Mouse (Mus musculus): ENCODE measurements around the gene Anapc11.

Anapc11 gene

DNA sequence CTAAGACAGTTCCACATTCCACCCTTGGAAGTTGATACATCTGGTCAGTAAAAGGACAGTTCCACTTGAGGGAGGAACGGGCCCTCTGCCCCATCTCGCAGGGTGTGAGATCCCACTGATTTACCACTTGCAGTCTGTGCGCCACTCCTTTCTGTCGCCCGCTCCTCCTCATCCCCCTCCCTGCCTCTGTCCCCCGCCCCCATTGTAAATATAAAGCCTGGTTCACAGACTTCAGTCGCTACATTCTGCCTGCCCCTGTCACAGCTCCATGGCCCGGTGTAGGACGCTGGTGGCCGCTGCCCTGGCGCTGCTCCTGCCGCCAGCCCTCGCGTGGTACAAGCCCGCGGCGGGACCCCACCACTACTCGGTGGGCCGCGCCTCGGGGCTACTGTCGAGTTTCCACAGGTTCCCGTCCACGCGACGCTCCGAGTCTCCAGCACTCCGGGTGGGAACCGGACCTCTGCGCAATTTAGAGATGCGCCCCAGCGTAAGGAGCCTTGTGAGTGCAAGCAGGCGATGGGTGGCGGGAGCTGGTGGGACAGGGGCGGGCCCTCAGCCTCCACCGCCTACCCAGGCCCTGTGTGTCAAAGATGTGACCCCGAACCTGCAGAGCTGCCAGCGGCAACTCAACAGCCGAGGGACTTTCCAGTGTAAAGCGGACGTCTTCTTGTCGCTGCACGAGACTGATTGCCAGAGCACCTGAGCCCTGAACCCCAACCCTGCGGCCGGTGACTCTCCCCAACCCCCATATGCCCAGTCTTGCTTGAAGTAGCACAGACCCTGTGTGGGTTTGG lies 10.2 kb downstream of the Anapc11 start, which contains the start of gene Npb:
Gene Npb, plus strand, starts transcription at position 237 of the 794 bp plus-strand sequence.
- no peak for DNase-seq

DNA sequence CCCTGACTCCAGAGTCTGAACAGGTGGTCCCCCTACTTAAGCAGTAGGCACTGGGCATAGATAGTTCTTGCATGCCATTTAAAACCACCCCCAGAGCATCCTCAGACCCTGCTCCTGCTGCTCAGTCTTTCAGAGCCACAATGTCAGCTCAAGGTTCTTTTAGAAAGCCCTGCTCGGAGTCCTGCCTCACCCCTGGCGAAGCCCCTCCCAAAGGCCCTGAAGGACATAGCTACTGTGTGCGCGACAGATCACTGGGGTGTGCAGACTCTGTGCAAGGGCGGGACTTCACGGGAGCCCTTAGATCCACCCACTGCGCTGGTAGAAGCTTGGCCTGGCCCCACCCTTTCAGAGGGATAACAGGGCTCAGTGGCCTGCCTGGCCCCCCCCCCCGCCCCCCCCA lies 11.0 kb downstream of the Anapc11 start:
- DNase-seq, result peak; percentile 75

DNA sequence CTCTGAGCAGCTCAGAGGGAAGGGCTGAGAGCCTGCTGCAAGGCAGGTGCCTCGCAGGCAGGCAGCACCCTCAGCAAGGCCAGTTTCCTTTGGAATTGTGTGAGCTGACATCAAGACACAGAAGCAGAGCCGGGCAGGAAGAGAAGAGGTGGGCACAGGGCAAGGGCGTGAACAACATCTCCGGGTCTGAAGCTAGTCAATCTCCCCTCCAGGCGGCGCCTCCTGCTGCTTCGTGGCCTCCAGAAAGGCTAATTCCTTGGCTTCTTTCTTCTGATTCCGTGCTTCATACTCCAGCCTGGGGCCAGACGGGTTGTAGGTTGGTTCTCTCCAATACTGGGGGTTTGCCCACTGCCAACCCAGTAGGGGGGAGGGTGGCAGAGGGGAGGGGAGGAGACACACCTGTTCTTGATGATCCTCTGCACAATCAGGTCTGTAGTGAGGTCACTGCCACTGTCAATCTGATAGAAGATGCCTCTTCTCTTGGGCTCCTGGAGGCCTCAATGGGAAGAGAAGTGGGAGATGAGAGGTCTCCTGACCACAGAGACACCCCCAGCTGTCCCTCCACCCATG lies 12.3 kb downstream of the Anapc11 start:
- no peak for DNase-seq

DNA sequence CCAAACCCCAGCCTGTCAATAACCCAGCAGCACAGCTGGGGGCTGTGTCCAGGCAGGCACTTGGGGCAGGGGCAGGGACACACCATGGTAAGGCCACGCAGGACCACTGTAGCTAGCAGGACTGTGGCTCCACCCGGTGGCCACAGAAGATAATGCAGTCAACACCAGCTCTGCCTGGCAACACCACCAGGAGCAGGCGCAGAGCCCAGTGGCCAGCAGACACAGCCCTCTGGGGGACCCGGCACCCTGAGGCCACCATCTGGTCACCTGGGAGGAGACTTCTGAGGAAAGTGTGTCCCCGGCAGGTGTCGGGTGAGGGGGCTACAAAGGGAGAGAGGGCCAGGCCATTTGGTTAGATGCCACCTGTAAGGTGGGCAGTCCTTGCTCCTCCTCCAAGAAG lies 14.5 kb downstream of the Anapc11 start:
- peak; percentile 75 for DNase-seq

DNA sequence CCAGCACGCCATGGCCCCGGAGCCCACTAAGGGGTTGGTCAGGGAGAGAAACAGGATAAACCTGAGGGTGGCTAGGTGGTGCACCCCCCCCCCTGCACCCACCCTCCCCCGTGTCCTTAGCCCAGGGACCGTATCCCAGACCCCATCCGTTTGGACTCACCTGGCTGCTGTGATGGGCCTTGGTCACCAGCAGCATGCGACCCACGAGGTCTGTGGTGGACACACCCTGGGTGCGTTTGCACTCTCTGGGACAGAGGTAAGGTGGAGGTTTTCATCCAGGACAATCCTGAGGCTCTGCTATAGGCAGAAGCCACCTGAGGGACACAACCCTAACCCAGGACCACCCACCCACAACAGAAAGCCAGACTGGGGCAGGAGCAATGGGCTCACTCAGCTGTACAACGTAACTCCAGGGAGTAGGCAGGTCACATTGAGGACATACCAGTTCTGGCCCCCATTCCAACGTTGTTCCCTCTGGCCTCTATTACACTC lies 15.3 kb downstream of the Anapc11 start:
- DNase-seq, result no peak

DNA sequence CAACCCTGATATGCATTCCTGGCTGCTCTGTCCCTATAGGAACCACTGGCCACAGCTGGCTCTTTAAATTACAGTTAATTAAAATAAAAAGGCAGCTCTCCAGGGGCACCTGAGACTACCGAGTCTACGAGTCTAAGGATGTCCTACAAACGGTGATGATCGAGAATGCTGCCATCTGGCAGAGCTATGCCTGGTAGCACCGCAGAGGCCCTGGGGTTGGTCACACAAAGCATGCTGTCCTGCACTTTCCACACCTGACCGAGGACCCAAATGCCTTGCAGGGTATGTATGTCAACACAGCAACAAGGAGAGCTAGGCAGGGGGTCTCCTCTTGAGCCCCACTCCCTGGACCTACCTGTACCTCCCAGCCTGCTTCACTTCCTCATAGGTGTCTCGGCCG lies 15.8 kb downstream of the Anapc11 start:
- no peak for DNase-seq

DNA sequence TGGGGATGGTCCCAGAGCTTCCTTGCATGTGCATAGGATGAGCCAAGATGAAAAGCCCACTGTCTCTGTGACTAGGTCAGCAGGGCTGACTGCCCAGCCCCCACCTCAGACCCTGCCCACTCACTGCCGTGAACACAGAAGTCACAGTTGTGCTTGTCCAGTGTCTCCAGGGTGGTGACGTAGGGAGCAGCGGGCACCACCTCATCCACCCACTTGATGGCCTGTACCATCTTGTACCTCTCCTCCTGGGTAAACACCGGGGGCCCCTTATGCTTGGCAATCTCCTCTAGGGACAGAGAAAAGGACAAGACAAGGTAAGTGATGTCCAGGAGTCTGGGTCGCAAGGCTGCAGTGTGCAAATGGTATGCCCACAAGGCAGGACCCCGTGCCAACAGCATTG lies 16.9 kb downstream of the Anapc11 start:
- DNase-seq, result no peak

DNA sequence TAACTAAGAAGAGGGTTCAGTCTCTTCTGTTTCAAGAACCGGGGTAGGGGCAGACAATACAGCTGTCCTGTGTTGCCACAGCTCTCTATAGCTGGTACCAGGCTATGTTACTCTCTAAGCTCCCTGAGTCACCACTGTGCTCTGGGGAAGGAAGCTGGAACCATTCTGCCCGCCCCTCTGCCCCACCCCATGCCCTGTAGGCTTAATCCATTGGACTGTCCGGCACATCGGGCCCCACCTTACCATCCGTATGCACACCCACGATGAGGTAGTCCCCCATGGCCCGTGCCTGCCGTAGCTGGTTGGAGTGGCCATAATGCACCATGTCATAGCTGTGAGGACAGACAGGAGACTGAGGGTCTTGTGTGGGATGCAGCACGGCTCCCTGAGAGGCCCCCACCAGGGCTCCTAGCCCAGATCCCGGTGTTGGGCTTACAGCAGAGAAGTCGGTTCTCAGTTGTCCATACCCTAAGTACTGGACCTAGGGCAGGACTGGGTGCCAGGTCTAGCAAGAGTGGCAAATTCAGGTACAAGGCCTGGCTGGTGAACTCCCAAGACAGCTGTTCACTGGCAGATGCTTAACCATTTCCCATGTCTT lies 17.5 kb downstream of the Anapc11 start:
- DNase-seq, result no peak

DNA sequence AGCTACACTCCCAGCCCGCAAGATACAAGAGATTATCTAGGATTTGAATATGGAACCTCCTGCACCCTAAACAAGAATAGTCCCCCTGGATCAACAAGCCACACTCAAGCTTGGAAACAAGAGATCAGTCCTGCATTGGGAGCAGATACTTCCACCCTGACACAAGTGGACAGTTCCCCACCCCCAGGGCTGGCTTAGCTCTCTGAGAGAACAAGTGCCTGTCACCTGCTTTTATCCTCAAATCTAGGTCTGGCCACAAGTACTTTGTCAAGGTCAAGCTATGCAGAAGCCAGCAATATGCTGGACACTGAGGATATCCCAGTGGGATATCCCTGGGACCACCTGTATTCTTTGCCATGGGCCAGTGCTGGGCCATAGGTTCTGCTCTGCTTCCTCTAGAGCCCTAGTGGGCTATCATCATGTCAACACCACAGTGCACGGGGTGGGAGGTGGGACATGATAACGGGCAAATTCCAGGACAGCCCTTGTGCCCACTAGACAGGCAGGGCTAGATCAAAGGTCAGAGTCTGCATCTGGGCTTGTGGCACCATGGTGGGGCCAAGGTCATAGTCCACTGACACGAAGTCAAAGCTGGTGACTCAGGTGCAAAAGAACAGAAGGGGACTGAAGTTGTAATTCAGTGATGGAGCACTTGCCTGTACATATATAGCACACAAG lies 18.5 kb downstream of the Anapc11 start:
- peak; percentile 82 for DNase-seq

DNA sequence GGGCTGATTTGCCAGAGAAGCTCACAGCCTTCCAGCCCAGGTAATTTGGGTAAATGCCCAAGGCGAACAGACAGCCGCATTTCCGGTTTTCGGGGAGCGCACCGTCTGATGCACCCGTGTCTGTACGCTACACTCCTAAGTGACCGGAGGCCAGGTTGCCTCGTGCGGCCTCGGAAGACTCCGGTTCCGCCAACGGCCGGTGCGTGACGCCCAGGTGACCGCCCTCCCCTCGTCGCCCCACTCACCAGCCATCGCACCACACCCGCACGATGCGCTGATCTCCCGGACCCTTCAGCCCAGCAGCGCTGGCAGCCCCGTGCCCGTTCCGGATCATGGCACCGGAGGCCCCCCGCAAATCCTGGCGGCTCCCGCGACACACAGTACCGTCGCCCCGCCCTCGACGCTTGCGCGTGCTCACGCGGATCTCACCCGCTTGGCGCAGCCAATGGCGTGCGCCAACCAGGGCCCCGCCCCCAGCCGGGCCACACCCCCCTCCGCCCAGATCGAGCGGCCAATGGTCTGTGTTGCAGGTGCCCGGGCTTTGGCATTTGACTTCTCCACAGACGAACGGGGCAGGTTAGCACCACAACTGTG lies 19.4 kb downstream of the Anapc11 start, which contains the start of gene Pcyt2:
Gene Pcyt2, minus strand, starts transcription at position 418 of the 594 bp plus-strand sequence.
- DNase-seq, result peak; percentile 96

DNA sequence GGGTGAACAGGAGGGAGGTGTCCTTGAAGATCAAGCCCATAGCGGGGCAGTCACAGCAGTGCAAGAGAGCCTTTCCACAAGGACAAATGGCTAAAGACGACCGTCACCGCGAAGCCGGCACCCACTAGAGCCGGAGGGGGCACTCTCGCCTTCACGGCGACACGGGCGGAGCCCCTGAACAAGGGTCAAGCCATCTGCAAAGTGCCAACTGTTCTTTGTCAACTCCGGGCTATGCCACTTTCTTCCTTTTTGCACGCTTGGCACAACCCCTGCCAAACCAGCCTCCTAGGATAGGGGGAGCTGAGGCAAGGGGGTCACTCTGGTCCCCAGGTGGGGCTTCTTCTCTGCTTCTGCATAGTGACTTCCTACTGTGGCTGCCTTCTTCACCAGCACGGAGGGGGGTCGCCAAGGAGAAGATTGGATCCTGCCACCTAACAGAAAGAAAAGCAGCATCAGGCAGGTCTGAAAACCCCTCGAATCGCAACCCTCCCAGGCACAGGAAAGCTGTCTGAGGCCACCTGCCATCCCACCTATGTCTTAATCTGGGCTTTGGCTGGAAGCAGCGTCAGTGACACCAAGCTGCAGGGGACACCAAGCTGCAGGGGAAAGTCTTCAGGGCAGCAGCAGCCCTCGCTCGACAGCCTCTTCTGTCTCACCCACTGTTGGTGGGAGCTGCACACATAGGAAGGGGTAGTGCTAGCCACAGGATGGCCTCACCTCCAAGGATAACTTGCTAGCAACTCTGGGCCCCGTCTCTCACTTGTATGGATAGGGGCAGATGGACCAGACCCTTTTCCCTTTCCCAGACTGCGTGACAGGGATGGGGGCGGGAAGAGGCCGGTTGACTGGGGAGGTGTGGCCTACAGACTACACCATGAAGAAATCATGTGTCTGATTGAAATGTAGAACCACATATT lies 20.7 kb downstream of the Anapc11 start:
- DNase-seq, result no peak

DNA sequence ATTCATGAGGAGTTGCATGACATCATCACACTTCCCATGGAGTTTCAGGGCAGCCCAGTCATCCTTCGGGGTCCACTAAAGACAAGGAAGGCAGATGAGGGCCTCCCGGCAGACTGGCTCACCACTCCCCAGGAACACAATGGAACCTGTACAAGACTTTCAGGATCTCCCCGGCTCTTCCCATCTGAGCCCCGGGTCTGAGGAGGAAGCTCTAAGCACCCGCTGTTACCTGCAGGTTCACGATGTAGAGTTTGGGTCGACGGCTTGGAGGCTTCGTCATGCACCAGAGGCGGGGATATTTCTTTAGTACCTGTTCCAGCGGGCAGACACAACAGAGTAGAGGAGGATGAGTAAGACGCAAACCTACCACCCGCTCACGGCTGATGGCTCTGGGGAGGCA lies 22.0 kb downstream of the Anapc11 start:
- no peak for DNase-seq

DNA sequence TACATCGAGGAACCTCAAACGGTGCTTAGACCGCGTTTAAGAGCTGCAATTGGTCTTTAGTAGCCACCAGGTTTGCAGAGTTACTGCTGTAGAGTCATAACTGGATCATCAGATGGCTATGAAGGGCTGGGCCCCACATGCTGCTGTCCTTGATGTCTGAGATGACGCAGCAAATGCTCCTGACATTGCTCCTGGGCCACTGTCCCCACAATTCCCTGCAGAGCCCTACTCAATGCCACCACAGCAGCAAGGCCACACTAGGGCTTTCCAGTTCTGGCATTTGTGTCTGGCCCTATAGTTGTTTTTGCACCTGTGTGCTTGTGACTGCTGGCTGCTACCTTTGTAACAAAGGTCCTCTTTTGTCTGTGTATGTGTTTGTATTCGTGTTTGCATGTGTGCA lies 24.6 kb downstream of the Anapc11 start:
- DNase-seq, result no peak

DNA sequence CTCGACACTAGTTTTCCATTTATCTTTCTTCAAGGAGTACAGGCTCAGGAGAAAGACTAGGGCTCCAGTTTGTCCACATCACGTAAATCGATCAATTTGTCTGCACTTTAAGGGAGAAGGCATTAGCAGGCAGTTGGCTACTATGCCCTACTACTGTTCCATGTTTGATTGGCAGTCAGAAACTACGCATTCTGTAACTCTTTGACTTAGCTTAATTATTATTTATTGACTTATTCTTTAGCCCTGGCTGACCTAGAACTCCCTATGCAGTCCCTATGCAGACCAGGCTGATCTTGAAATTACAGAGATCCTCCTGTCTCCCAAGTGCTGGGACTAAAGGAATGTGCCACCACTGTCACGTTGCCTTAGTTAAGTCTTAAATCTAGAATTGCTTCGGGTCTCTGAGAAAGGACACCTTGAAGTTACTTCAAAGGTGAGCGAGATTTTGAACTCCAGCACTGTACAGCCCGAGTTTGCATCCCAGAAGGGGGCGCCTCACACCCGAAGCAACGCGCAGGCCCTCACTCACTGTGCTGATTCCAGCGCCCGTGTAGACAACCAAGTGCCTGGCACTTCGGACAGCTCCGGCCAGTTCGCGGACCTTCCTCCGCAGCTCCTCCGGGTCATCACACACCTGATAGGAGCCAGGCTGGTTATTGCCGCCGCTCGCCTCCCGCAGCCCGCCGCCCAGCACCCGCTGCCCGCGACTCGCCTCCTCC lies 25.9 kb downstream of the Anapc11 start:
- DNase-seq, result peak; percentile 72

DNA sequence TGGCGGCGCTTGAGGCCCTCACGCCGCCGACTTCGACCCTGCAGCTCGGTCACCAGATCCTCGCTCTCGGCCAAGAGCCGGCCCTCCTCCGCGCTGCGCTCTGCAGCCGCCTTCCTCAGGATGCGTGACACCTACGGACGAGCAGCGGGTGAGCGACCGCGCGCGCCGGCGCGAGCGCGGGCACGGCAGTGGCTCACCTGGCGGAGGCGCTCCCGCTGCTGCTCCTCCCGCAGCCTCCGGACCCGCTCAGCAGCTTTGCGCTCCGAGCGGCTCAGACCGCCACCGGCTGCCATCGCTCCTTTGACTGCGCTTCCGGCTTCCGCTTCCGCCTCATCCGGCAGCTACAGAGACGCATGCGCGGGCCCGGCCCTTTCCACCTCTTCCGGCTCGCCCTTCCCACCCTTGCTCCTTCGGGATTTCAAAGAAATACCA lies 26.5 kb downstream of the Anapc11 start:
- peak; percentile 83 for DNase-seq

DNA sequence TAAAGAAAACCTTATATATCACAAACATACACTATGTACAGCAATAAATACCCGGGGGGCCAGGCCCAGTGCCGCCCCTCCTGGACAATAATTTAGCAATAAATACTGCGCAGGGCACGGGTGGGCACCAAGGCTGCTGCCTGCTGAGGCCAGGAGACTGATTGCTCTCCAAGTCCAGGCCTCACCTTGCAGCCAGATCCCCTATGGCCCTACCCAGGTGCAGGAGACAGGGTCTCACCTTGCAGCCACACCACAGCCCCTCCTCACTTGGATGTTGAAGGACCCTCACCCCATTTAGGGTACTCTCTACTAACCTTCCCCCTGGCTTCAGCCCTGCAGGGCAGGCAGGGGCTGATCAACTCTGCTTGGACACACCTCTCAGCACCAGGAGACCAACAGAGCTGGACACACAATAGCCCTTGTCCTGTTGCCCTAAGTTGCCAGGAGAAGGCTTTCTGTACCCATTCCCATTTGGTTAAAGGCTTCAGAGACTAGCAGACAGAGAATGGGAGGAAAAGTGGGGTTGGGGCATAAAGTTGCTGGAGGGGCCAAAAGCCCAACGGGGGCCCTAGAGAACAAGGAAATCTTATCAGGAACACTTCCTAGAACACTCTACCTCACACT lies 27.0 kb downstream of the Anapc11 start, which contains the start of gene Sirt7:
Gene Sirt7, minus strand, starts transcription at position 89 of the 624 bp plus-strand sequence.
- DNase-seq, result no peak

DNA sequence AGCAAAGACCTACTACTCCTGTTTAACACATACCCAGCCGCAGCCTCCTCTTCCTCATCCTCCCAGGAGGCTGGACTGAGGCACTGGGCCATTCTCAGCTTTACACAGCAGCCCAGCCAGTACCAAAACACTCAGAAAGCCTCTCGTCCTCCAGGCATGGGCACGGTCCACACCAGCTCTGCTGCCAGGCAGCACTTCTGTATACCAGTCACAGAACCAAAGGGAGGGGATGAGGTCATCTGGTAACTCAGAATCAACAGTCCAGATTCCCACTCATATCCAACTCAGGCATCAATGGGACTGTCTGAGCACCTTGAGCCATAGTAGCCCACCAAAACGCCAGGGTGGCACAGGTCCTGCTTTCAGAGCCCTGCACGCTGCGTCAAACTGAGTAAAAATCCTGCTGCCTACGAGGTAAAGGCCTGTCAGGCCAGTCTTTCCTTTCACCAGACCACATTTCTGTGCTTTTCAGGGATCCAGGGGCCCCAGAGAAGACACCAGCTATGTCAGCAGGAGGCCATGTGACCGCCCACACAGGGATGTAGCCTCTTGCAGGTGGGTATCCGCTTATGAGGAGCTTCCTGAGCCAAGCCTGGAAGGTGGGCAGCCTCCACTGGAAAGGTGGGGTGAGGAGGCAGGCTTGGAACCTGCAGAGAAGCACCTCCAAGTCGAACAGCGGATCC lies 28.7 kb downstream of the Anapc11 start:
- no peak for DNase-seq

DNA sequence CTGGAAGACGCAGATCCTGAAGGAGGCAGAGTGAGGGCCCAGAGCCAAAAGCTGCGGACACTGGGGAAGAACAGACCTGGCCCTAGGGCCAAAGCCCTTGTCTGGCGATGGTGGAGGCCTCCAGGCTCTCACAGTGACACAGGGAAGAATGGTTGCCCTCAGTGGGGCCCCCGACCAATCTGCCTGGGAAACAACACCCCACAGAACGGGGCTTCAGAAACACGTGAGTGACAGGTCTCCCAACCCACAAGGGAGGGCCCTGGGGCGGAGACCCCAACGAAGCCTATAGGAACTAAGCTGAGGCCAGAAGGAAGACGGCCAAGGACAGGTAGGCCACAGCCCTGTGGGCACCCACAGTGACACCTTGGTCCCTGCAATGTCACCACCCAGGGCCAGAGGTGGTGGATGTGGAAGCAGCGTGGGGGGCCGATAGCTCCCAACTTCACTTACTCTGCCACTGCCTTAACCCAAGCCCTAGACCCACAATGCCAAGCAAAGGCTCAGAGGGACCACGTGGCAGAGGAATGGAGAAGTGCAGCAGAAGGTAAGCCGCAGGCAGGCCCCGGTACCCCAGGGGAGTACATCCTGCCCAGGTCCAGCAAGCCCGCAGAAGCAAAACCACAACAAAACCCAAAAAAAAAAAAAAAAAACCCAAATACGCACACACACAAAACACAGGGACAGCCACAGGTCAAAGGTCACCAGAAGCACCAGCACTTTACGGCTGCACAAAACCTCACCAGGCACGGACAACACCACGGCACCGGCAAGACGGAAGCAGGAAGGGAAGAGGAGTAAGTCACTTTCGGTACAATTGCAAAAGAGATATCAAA lies 29.5 kb downstream of the Anapc11 start:
- DNase-seq, result no peak

All from kidney, adult 11 months (tissue).